Mouse (Mus musculus) lung, postnatal 10 days (tissue): ENCODE results near the gene Cdk6.

Experiments used
- DNase-seq: peaks from one replicate; pipeline ENCODE4 v3.0.0; 2021

The Cdk6 gene

DNA sequence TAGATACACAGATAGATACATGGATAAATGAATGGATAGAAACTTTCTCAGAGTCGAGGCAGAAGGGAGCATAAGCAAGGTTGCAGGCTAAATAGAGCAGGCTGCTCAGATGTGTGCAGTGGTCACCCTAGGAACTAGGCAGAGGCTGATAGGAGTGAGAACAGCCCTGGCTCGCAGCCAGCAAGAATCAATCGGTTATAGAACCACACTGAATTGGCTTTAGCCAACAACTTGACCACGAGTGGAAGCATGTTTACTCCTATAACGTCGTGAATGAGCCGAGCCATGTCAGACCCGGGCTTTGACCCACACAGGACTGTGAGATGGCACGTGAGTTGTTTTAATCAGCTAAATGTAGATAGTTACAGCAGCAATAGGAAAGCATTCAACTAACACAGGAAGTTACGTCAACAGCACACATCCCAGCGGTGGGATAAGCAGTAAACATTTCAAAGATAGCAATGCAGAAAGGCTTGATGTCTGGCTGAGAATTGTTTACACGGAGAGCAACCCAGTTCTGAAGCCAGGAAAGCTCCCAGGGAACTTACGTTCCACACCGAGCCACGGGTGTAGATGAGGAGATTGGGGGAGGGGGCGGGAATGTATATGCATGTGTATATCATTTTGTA lies 147.0 kb downstream of the Cdk6 start:
- DNase-seq = peak; percentile 31

GRCm38 (mm10) chr5:3490358-3490757 lies 149.1 kb downstream of the Cdk6 start:
- DNase-seq = no peak

DNA sequence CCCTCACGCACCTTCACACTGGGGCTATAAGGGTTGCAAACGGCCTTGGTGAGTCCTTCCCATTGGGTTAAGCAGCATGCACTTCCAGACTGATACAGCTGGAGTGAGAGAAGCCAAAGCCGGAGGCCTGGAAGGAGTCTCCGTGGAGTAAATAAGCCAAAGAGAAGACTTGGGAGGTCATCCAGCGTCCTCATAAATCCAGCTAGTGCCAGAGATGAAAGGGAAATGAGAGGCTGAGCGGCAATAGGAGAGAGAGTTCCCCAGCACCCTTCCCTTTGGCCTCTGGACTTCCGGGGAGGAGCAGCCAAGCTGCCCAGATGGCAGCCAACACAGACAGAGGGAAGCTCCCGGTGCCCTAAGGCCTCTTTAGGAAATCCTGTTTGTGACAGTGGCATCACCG lies 149.8 kb downstream of the Cdk6 start:
- peak; percentile 85 for DNase-seq

DNA sequence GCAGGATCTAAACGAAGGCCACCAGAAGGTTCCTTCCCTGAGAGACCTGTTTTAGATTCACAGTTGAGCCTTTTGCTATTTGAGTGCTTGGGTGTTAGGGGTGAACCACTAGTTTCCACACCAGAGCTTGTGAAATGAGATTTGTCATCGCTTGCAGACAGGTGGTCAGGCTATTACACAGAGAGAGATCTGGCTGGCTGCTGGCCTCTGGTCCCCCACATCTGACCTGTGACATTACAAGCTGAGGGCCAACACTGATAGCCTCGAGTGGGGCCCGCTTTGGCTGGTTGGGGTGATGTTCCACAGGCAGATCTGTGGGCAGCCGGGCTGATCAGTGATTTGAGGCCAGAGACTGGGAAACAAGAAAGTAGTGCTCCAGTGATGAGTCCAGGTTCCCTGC lies 150.6 kb downstream of the Cdk6 start:
- DNase-seq = no peak

DNA sequence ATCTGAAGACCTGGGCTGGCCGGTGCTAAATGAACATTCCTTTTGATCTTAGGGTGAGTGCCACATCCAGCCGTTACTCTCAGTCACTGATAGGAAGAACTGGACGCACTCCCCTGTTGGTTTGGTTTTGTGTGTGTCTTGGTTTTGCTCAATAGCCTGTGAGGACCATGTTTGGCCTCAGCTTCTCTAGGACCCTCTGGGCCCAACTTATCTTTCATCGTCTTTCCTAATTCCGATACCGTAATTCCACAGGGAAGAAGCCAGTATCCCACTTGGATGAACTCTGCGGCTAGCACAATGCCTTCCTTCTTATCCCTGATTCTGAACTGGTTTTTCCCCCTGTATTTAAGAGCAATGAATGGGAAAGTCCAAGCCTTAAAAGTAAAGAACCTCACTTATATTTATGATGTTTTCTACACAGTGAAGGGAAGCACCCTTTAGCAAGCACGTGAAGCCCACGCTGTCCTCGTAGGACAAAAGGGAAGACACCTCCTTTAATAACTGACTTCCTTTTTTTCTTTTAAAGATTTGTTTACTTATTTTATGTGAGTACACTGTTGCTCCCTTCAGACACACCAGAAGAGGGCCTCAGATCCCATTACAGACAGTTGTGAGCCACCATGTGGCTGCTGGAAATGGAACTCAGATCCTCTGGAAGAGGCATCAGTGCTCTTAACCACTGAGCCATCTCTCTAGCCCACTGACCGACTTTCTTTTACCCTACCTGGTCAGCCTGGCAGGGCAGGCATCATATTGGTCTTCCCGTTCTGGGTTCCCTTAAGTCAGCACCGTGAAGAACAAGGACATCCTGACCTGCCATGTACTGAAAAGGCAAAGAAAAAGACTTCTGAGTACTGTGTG lies 151.7 kb downstream of the Cdk6 start:
- DNase-seq = no peak

DNA sequence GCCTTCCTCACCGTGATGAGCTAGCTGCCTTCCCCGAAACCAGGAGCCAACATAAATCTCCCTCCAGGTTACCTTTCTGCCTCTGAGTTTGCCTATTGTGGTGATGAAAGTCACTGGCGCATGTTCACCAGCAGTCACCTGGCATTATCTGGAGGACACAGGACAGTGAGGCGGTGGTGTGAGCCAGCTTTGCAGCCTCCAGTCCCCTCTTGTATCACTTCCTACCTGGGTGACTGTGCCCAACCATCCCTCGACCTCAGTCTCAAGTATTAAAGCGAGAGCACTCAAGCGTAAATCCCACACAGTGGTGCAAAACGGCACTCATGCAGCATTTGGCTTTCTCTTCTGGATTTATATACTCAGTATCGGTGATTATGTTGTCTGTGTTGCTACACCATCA lies 152.7 kb downstream of the Cdk6 start:
- DNase-seq = no peak

- no peak for DNase-seq
Measured at GRCm38 (mm10) chr5:3494452-3495187, 153.3 kb downstream of the Cdk6 start.

GRCm38 (mm10) chr5:3497505-3497925 lies 156.2 kb downstream of the Cdk6 start:
- DNase-seq = no peak

- DNase-seq = no peak
Measured at GRCm38 (mm10) chr5:3500298-3500697, 159.0 kb downstream of the Cdk6 start.

DNA sequence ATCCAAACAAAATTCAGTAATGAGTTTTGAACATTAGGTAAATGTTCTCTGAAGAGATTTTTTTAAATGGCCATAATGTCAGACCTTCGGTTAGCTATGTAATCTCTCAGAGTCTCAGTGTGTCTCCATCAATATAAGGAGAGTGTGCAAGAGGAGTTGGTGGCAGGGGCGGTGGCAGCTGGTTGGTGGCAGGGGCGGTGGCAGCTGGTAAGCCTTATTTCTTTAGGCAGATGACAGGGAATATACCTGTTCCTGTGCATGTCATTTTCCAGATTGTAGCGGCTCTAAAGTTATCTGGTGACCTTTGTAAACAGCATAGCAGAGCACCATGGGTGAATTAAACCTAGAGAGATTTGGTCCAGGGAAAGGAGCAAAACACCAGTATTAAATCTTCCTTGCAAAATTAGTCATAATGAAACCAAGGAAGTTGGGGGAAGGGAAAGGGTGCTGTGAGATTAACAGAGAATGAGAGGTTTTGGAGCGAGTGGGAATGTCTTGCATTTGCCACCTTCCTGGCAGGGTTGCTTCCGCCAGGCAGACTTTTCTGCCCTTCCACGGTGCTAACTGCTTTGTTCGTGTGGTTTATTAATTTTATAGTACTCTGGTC lies 159.8 kb downstream of the Cdk6 start:
- no peak for DNase-seq

DNA sequence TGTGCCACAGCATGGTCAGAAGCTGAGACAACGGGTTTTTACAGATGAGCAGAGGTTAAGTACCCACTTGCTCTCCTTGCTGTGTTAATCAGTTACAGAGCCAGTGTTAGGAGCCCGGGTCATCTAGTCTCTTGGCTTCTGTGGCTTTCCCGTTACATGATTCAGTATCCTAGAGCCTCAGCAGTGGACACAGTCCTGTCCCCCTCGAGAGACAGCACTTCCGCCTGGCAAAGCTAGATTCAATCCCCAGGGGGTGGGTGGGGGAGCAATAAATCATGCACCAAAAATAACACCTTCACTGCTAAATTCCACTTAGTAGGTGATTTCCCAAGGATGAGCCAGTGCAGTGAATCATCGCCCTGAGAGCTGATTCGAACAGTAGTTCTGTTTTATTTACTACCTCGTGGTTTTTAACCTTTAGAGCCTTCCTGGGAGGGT lies 160.3 kb downstream of the Cdk6 start:
- no peak for DNase-seq

- peak; percentile 88 for DNase-seq
Measured at GRCm38 (mm10) chr5:3502610-3503350, 161.5 kb downstream of the Cdk6 start.

- DNase-seq = no peak
Measured at GRCm38 (mm10) chr5:3503373-3503772, 162.1 kb downstream of the Cdk6 start.

DNA sequence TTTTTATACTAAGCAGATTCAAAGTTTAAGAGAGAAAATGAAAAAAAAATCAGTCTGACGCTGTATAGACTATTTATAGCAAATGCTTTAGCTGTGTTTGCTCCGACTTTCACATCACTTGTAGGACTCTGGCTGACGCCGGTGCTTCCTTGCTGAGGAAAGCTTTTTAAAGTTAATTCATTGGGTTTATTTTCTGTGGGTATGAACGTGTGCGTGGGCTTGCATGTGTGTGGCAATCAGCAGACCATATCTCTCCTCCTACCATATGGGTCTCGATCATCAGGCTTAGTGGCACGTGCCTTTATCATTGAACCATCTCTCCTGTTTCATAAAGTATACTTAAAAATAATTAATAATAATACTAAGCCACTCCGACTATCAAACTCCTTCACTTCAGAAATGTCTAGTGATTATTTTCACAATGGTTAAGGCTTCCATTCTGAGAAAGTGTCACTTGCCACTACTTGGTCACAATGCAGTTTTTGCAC lies 162.6 kb downstream of the Cdk6 start:
- DNase-seq = no peak

DNA sequence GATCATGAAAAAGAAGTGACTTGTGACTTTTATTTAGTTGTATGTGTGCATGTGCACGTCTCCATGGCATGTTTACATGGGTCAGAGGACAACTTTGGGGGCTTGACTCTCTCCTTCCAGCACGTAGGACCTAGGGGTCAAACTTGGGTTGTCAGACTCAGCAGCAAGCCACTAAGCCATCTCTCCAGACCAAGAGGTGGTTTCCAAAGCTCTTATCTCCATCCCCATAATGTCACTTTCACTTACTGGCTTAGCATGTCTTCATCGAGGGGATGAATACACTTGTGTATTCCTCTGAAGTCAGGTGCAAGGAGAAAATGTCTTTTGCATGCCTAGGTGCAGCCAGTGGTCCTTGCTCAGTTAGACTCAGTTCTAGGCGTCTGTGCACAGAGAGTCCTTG lies 163.2 kb downstream of the Cdk6 start:
- no peak for DNase-seq

DNA sequence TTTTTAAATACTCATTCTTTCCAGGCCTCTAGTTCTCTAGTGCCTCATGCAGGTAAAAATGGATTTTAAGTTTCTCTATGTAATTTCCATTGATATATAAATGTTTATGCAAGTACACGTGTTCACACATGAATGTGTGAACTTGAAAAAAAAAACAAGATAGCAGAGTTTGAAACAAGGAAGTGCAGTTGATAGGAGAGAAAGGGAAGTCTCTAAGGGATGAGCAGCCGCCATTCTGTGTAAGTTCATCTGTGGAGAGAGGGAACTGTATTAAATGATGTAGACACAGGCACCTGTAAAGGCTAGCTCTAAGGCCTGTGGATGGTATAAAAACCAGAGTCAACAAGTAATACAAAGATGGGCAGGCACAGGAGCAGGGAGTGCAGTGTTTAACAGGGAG lies 164.3 kb downstream of the Cdk6 start:
- no peak for DNase-seq

GRCm38 (mm10) chr5:3508480-3509381 lies 167.4 kb downstream of the Cdk6 start:
- DNase-seq = no peak

DNA sequence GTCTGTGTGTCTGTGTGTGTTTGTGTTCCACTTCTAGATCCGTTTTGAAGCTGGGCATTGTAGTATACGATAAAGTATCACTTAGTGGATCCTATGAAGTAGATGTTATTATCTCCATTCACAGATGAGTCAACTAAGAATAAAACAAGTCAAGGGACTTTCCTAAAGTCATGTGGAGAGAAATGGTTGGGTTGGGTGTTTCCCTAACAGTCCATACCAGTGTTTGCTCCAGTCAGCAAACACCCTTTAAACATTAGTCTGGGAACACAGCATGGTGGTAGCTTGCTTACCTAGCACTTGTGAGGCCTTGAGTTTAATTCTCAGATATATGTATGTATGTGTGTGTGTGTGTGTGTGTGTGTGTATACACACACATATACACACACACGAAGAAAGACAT lies 168.2 kb downstream of the Cdk6 start:
- no peak for DNase-seq

GRCm38 (mm10) chr5:3511097-3511795 lies 170.0 kb downstream of the Cdk6 start:
- no peak for DNase-seq

DNA sequence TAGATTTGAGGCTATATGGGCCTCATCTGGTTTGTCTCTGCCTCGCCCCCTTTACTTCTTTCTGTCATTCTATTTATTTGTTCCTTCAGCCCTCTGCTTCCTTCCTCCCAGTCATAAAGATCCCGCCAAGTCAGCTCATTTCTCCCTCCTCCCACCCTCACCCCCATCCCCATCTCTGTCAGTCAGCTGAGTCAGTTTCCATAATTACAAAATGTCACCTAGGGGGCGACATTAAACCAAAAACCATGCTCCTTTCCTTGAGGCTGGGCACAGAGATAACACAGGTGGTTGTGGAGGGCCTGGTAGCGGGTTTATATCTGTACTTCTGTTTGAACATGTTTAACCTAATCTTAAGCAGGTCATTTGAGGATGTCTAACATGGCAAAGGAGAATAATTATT lies 171.3 kb downstream of the Cdk6 start:
- DNase-seq = no peak

GRCm38 (mm10) chr5:3514901-3515311 lies 173.6 kb downstream of the Cdk6 start:
- DNase-seq = no peak
